8 mouse cellular contexts compared by ENCODE assay signal in the genomic region with DNA sequence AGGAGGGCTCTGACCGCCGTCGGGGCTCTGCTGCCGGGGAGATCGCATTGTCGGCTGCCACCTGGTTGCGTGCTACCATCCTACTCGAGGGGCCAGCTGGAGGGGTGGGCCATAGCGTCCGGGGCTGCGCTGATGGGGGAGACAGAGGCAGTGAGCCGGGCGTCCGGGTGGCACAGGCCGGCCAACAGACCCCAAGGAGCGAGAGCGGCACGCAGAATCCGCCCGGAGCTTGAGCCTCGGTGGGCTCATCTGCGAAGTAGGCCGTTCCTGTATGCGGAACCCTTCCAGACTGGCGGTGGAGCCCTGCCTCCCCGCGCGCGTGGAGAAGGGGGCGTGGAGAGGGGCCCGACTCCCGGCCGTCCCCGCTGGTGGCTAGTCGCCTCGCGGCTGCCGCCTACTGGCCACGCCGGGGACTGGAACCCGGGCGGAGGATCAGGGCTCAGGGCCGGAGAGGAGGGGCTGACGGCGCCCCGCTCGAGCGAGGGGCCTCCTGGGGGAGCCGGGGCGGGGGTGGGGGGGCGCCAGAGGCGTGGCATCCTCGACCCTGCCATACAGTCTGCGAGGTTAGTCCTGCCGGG. TPM values are rescaled to one million over a fixed set of nuclear protein-coding genes. Genes with fewer than 3 reads are reported as not detected.
A peak's percentile ranks its signal among the peaks of the same experiment; 100 is the strongest.
DNase-seq lines count a peak whose midpoint lies in the region; ATAC-seq and TF ChIP-seq lines count a peak whose summit lies in the region.

No protein-coding gene starts in this region.

- peak; percentile 95 for DNase-seq in A20 (ENCODE audit: low read depth, low spot score)
- peak; percentile 88 to 90 for DNase-seq in heart, adult 9 months (ENCODE audit: low spot score in 2 of 2)
- peak; percentile 89 for DNase-seq in kidney, adult 9 months
- peak; percentile 93 for DNase-seq in limb, embryonic 14.5 days (ENCODE audit: low spot score)
- peak; percentile 81 to 89 for DNase-seq in spleen, adult 2 months (ENCODE audit: low read depth in 1 of 2, low spot score in 2 of 2)

- H3K27ac ChIP-seq in bone marrow macrophage, adult 2 months (ENCODE audit: insufficient read depth, low read depth, low read length): peak overlapping the region; percentile 71
- H3K27ac ChIP-seq in embryonic facial prominence, embryonic 15.5 days (replicated peaks): peak overlapping the region; percentile 100
- peak overlapping the region; percentile 96 for H3K27ac ChIP-seq in limb, embryonic 14.5 days (replicated peaks; ENCODE audit: low read depth, low read length)
- H3K27ac ChIP-seq in midbrain, embryonic 16.5 days (ENCODE audit: low read length): peak overlapping the region; percentile 89
- peak overlapping the region; percentile 81 for H3K27ac ChIP-seq in spleen, adult 2 months (ENCODE audit: insufficient read depth, low read length)

- peak overlapping the region; percentile 74 for H3K9ac ChIP-seq in embryonic facial prominence, embryonic 15.5 days
- H3K9ac ChIP-seq in limb, embryonic 14.5 days (ENCODE audit: low read depth, low read length, severe bottlenecking): peak overlapping the region; percentile 82
- H3K9ac ChIP-seq in midbrain, embryonic 16.5 days (ENCODE audit: low read depth, low read length): peak overlapping the region; percentile 86

- no peaks in the 10 kb centered on the region for H3K9me3 ChIP-seq in embryonic facial prominence, embryonic 15.5 days (replicated peaks)
- H3K9me3 ChIP-seq in limb, embryonic 14.5 days (ENCODE audit: control insufficient read depth, low read length): no peaks in the 10 kb centered on the region
- no peaks in the 10 kb centered on the region for H3K9me3 ChIP-seq in midbrain, embryonic 16.5 days (replicated peaks; ENCODE audit: control insufficient read depth, low read length, poor library complexity, severe bottlenecking)

- H3K4me1 ChIP-seq in bone marrow macrophage, adult 2 months (ENCODE audit: control insufficient read depth, insufficient read depth, low read length): peaks cover 5% of the 10 kb centered on the region; the same call in 1 of the 2 replicates
- peaks cover 62% of the 10 kb centered on the region for H3K4me1 ChIP-seq in embryonic facial prominence, embryonic 15.5 days
- peaks cover 39% of the 10 kb centered on the region for H3K4me1 ChIP-seq in limb, embryonic 14.5 days (ENCODE audit: control insufficient read depth, insufficient read depth, low read length)
- H3K4me1 ChIP-seq in midbrain, embryonic 16.5 days (ENCODE audit: control insufficient read depth, insufficient read depth, low read length): peaks cover 16% of the 10 kb centered on the region
- H3K4me1 ChIP-seq in spleen, adult 2 months (ENCODE audit: control insufficient read depth, insufficient read depth, insufficient read length): peaks cover 20% of the 10 kb centered on the region

- no peaks in the 10 kb centered on the region for H3K27me3 ChIP-seq in embryonic facial prominence, embryonic 15.5 days
- H3K27me3 ChIP-seq in limb, embryonic 14.5 days (ENCODE audit: control insufficient read depth, insufficient read depth, low read length): no peaks in the 10 kb centered on the region
- no peaks in the 10 kb centered on the region for H3K27me3 ChIP-seq in midbrain, embryonic 16.5 days (ENCODE audit: control insufficient read depth, insufficient read depth, low read depth, low read length)
- H3K27me3 ChIP-seq in spleen, adult 2 months (ENCODE audit: control insufficient read depth, insufficient read depth, low read length): no peaks in the 10 kb centered on the region

- WGBS in embryonic facial prominence, embryonic 15.5 days: under 1% methylated on average over 55 of the region's 55 CpGs
- WGBS in limb, embryonic 14.5 days: 0% methylated on average over 12 of the region's 55 CpGs
- under 1% methylated on average over 34 of the region's 55 CpGs for WGBS in midbrain, embryonic 16.5 days
- WGBS in spleen, adult 2 months: under 1% methylated on average over 43 of the region's 55 CpGs

- ATAC-seq in embryonic facial prominence, embryonic 15.5 days (ENCODE audit: insufficient number of reproducible peaks, low FRiP score, low TSS enrichment, low read depth): peak; percentile 88
- ATAC-seq in limb, embryonic 14.5 days (ENCODE audit: low FRiP score, low read depth): peak; percentile 81
- peak; percentile 85 for ATAC-seq in midbrain, embryonic 16.5 days

- H3K4me3 ChIP-seq in bone marrow macrophage, adult 2 months (ENCODE audit: insufficient read depth, low read length): peak overlapping the region; percentile 81
- H3K4me3 ChIP-seq in embryonic facial prominence, embryonic 15.5 days (replicated peaks): peak overlapping the region; percentile 75
- H3K4me3 ChIP-seq in limb, embryonic 14.5 days (replicated peaks; ENCODE audit: low read length): peak overlapping the region; percentile 84
- H3K4me3 ChIP-seq in midbrain, embryonic 16.5 days (ENCODE audit: low read depth, low read length): peak overlapping the region; percentile 66
- peak overlapping the region; percentile 64 for H3K4me3 ChIP-seq in spleen, adult 2 months (ENCODE audit: extremely low read depth, insufficient read depth, insufficient read length)

- peak; percentile 38; the same call in 1 of the 2 replicates for TF ChIP-seq CTCF in bone marrow macrophage, adult 2 months (IDR thresholded peaks at IDR 0.05; ENCODE audit: low read depth, low read length)
- peak; percentile 81 for TF ChIP-seq CTCF in spleen, adult 2 months (IDR thresholded peaks at IDR 0.05; ENCODE audit: extremely low read depth, insufficient read depth, insufficient read length, insufficient replicate concordance)

- no peak for TF ChIP-seq POLR2A in bone marrow macrophage, adult 2 months (IDR thresholded peaks at IDR 0.05; ENCODE audit: borderline replicate concordance, low read depth, low read length)
- peak; percentile 81; the same call in 1 of the 2 replicates for TF ChIP-seq POLR2A in limb, embryonic 14.5 days (IDR thresholded peaks at IDR 0.05; ENCODE audit: borderline replicate concordance, extremely low read depth, insufficient read depth, insufficient read length)
- peak; percentile 14; the same call in 1 of the 2 replicates for TF ChIP-seq POLR2A in spleen, adult 2 months (IDR thresholded peaks at IDR 0.05; ENCODE audit: low read depth, low read length)

- H3K36me3 ChIP-seq in embryonic facial prominence, embryonic 15.5 days: no peaks in the 10 kb centered on the region
- H3K36me3 ChIP-seq in limb, embryonic 14.5 days (ENCODE audit: control insufficient read depth, insufficient read depth, low read length): peaks cover 12% of the 10 kb centered on the region
- no peaks in the 10 kb centered on the region for H3K36me3 ChIP-seq in midbrain, embryonic 16.5 days (ENCODE audit: control insufficient read depth, insufficient read depth, low read length)
- no peaks in the 10 kb centered on the region for H3K36me3 ChIP-seq in spleen, adult 2 months (ENCODE audit: control insufficient read depth, insufficient read depth, low read length)

- H3K4me2 ChIP-seq in embryonic facial prominence, embryonic 15.5 days (replicated peaks): peak overlapping the region; percentile 84
- H3K4me2 ChIP-seq in limb, embryonic 14.5 days (replicated peaks; ENCODE audit: low read depth, low read length, severe bottlenecking): peak overlapping the region; percentile 89
- H3K4me2 ChIP-seq in midbrain, embryonic 16.5 days (ENCODE audit: low read length): peak overlapping the region; percentile 99

RNA-seq across cellular contexts. Expression of gene Socs1, which starts 0.5 kb away (rescaled TPM):
- polyA plus RNA-seq in bone marrow macrophage, adult 2 months (2012; ENCODE audit: insufficient read depth, insufficient read length, missing spikeins): 0.57 and 0.75 TPM in 2 replicates
- 15.3 and 15.4 TPM in 2 replicates for polyA plus RNA-seq in embryonic facial prominence, embryonic 15.5 days (2015; fragmentation: Nextera tagmentation; extraction: Ambion mirVana)
- polyA plus RNA-seq in limb, embryonic 14.5 days (2012; rRNA removed): 13.8 and 18.5 TPM in 2 replicates
- polyA plus RNA-seq in limb, embryonic 14.5 days (2014; fragmentation: Nextera tagmentation; extraction: Ambion mirVana): 16.6 and 17.8 TPM in 2 replicates
- 4.0 and 5.0 TPM in 2 replicates for polyA plus RNA-seq in midbrain, embryonic 16.5 days (2015; fragmentation: Nextera tagmentation; extraction: Ambion mirVana)
- polyA plus RNA-seq in spleen, adult 2 months (2012; rRNA removed): 14.0 and 29.0 TPM in 2 replicates

RNA-seq across cellular contexts. Expression of gene Tnp2, which starts 3.6 kb away (rescaled TPM):
- not detected in 2 replicates for polyA plus RNA-seq in bone marrow macrophage, adult 2 months (2012; ENCODE audit: insufficient read depth, insufficient read length, missing spikeins)
- not detected in 2 replicates for polyA plus RNA-seq in embryonic facial prominence, embryonic 15.5 days (2015; fragmentation: Nextera tagmentation; extraction: Ambion mirVana)
- polyA plus RNA-seq in limb, embryonic 14.5 days (2012; rRNA removed): not detected in 2 replicates
- polyA plus RNA-seq in limb, embryonic 14.5 days (2014; fragmentation: Nextera tagmentation; extraction: Ambion mirVana): not detected in 2 replicates
- not detected in 2 replicates for polyA plus RNA-seq in midbrain, embryonic 16.5 days (2015; fragmentation: Nextera tagmentation; extraction: Ambion mirVana)
- 0.35 TPM in 1 of 2 replicates, not detected in the other for polyA plus RNA-seq in spleen, adult 2 months (2012; rRNA removed)

RNA-seq across cellular contexts. Expression of gene Prm3, which starts 5.8 kb away (rescaled TPM):
- polyA plus RNA-seq in bone marrow macrophage, adult 2 months (2012; ENCODE audit: insufficient read depth, insufficient read length, missing spikeins): not detected in 2 replicates
- polyA plus RNA-seq in embryonic facial prominence, embryonic 15.5 days (2015; fragmentation: Nextera tagmentation; extraction: Ambion mirVana): not detected in 2 replicates
- not detected in 2 replicates for polyA plus RNA-seq in limb, embryonic 14.5 days (2012; rRNA removed)
- polyA plus RNA-seq in limb, embryonic 14.5 days (2014; fragmentation: Nextera tagmentation; extraction: Ambion mirVana): not detected in 2 replicates
- polyA plus RNA-seq in midbrain, embryonic 16.5 days (2015; fragmentation: Nextera tagmentation; extraction: Ambion mirVana): not detected in 2 replicates
- not detected in 2 replicates for polyA plus RNA-seq in spleen, adult 2 months (2012; rRNA removed)

RNA-seq across cellular contexts. Expression of gene Prm2, which starts 11.1 kb away (rescaled TPM):
- polyA plus RNA-seq in bone marrow macrophage, adult 2 months (2012; ENCODE audit: insufficient read depth, insufficient read length, missing spikeins): not detected in 2 replicates
- not detected in 2 replicates for polyA plus RNA-seq in embryonic facial prominence, embryonic 15.5 days (2015; fragmentation: Nextera tagmentation; extraction: Ambion mirVana)
- polyA plus RNA-seq in limb, embryonic 14.5 days (2012; rRNA removed): not detected in 2 replicates
- polyA plus RNA-seq in limb, embryonic 14.5 days (2014; fragmentation: Nextera tagmentation; extraction: Ambion mirVana): not detected in 2 replicates
- polyA plus RNA-seq in midbrain, embryonic 16.5 days (2015; fragmentation: Nextera tagmentation; extraction: Ambion mirVana): not detected in 2 replicates
- not detected in 2 replicates for polyA plus RNA-seq in spleen, adult 2 months (2012; rRNA removed)

RNA-seq across cellular contexts. Expression of gene Prm1, which starts 20.8 kb away (rescaled TPM):
- polyA plus RNA-seq in bone marrow macrophage, adult 2 months (2012; ENCODE audit: insufficient read depth, insufficient read length, missing spikeins): not detected in 2 replicates
- polyA plus RNA-seq in embryonic facial prominence, embryonic 15.5 days (2015; fragmentation: Nextera tagmentation; extraction: Ambion mirVana): not detected in 2 replicates
- not detected in 2 replicates for polyA plus RNA-seq in limb, embryonic 14.5 days (2012; rRNA removed)
- polyA plus RNA-seq in limb, embryonic 14.5 days (2014; fragmentation: Nextera tagmentation; extraction: Ambion mirVana): not detected in 2 replicates
- 0.46 and 0.70 TPM in 2 replicates for polyA plus RNA-seq in midbrain, embryonic 16.5 days (2015; fragmentation: Nextera tagmentation; extraction: Ambion mirVana)
- 0.47 TPM in 1 of 2 replicates, not detected in the other for polyA plus RNA-seq in spleen, adult 2 months (2012; rRNA removed)

Comparison
In these comparisons a context has a peak if more than half of its experiments do, and no peak if none do; other contexts are left out.
1. Peak in every context shown above with its lines: DNase-seq, ATAC-seq, H3K4me3 ChIP-seq and H3K27ac ChIP-seq.